Mouse (Mus musculus): ENCODE measurements around the gene Madcam1.

GRCm38 (mm10) chr10:79625398-79625797, 39.0 kb upstream of the Madcam1 start:
- TF ChIP-seq CTCF (IDR thresholded peaks at IDR 0.05): no peak
- no peak for TF ChIP-seq EP300 (IDR thresholded peaks at IDR 0.05)
